Mouse (Mus musculus) heart, embryonic 10.5 days (tissue): Measurements from ENCODE around the gene Isca2. TPM values are rescaled to one million over a fixed set of nuclear protein-coding genes. Genes with fewer than 3 reads are reported as not detected.
A peak's percentile ranks its signal among the peaks of the same experiment; 100 is the strongest.

Experiments
- DNase-seq: peaks from one replicate; pipeline ENCODE4 v3.0.0-alpha.2; 2017; ENCODE audit warnings: low spot score
- H3K27ac ChIP-seq: fragments of 300-500 bp; sonication (generic); 2 replicates; pipeline ENCODE4 v1.5.1; 2016; ENCODE audit warnings: mild to moderate bottlenecking
- H3K27me3 ChIP-seq: fragments of 300-500 bp; sonication (generic); 2 replicates; pipeline ENCODE4 v1.6.1; 2016; ENCODE audit warnings: mild to moderate bottlenecking; ENCODE audit not compliant: poor library complexity, insufficient read depth, severe bottlenecking
- H3K36me3 ChIP-seq: fragments of 300-500 bp; sonication (generic); 2 replicates; pipeline ENCODE4 v1.6.1; 2016; ENCODE audit warnings: mild to moderate bottlenecking, moderate library complexity
- H3K4me1 ChIP-seq: fragments of 300-500 bp; sonication (generic); 2 replicates; pipeline ENCODE4 v1.6.1; 2016; ENCODE audit warnings: mild to moderate bottlenecking
- H3K4me3 ChIP-seq: fragments of 300-500 bp; sonication (generic); 2 replicates; pipeline ENCODE4 v1.5.1; 2016; ENCODE audit warnings: mild to moderate bottlenecking, moderate library complexity
- H3K9me3 ChIP-seq: fragments of 300-500 bp; sonication (generic); 2 replicates; pipeline ENCODE4 v1.6.1; 2016; ENCODE audit warnings: mild to moderate bottlenecking, moderate library complexity
- WGBS: fragments of 180-500 bp; shearing (Covaris S2); methylation state at CpG from one replicate; pipeline ENCODE4 v1.1.7; 2016; 5-methylcytosine and 5-hydroxymethylcytosine counted together
- polyA plus RNA-seq: library from polyadenylated mRNA; unstranded; fragments of >200 nt; fragmentation: Nextera tagmentation; extraction: Ambion mirVana; gene quantifications from 2 replicates; pipeline ENCODE4 v1.2.1, GENCODE M21; 2016

Isca2 gene
- polyA plus RNA-seq, 1 experiment from 2014 or later: 142 TPM

- no peaks in the 10 kb centered on the region for H3K9me3 ChIP-seq
- peaks cover 12% of the 10 kb centered on the region for H3K4me1 ChIP-seq
- peak; percentile 95 for DNase-seq
- peak overlapping the region; percentile 5; the same call in 1 of the 2 replicates for H3K4me3 ChIP-seq
- no peaks in the 10 kb centered on the region for H3K36me3 ChIP-seq
- H3K27me3 ChIP-seq: peaks cover 45% of the 10 kb centered on the region
- peak overlapping the region; percentile 42 for H3K27ac ChIP-seq
- WGBS: 27% methylated on average over 25 of the region's 25 CpGs
These were observed 11.7 kb downstream of the Isca2 start for GRCm38 (mm10) chr12:84784604-84785381.

- no peak overlapping the region for H3K4me3 ChIP-seq
- H3K9me3 ChIP-seq: no peaks in the 10 kb centered on the region
- peaks cover 17% of the 10 kb centered on the region for H3K4me1 ChIP-seq
- no peak overlapping the region for H3K27ac ChIP-seq
- H3K36me3 ChIP-seq: no peaks in the 10 kb centered on the region
- WGBS: 72% methylated on average over 5 of the region's 5 CpGs
- peaks cover 58% of the 10 kb centered on the region for H3K27me3 ChIP-seq
- DNase-seq: no peak
These were observed 13.0 kb downstream of the Isca2 start for GRCm38 (mm10) chr12:84786091-84786490.

- Histone ChIP-seq H3K4me1 (peaks cover 7% of the 10 kb centered on the region), H3K27me3 (peaks cover 92% of the 10 kb centered on the region), H3K27ac (no peak overlapping the region), H3K9me3 (no peaks in the 10 kb centered on the region), H3K4me3 (no peak overlapping the region), H3K36me3 (no peaks in the 10 kb centered on the region)
- WGBS: 55% methylated on average over 10 of the region's 10 CpGs
- no peak for DNase-seq
These were observed 17.8 kb downstream of the Isca2 start for GRCm38 (mm10) chr12:84790853-84791252.

GRCm38 (mm10) chr12:84792629-84793028 lies 19.6 kb downstream of the Isca2 start:
- Histone ChIP-seq H3K4me3 (no peak overlapping the region), H3K9me3 (no peaks in the 10 kb centered on the region), H3K4me1 (peaks cover 7% of the 10 kb centered on the region), H3K27ac (no peak overlapping the region), H3K27me3 (peaks cover 94% of the 10 kb centered on the region), H3K36me3 (no peaks in the 10 kb centered on the region)
- DNase-seq: no peak
- WGBS: 79% methylated on average over 4 of the region's 4 CpGs

DNA sequence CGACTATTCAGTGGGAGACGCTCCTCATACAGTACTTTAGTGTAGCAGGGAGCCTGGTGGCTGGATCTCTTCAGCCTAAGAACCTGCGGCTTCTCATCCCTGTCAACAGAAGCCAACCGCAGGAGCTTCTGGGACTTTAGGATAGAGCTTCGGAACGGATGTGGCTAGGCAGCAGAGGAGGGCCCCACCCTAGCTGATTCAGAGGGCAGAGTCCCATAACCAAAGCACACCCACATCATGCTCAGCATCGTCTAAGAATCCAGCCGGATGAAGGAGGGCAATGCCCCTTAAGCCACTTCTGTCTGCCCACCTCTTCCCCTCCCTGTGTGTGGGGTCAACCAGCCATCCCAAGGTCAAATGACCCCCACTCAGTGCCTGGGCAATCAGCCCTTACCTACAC lies 21.6 kb downstream of the Isca2 start:
- peaks cover 100% of the 10 kb centered on the region for H3K27me3 ChIP-seq
- no peaks in the 10 kb centered on the region for H3K9me3 ChIP-seq
- no peaks in the 10 kb centered on the region for H3K36me3 ChIP-seq
- no peak for DNase-seq
- no peak overlapping the region for H3K27ac ChIP-seq
- H3K4me1 ChIP-seq: peaks cover 7% of the 10 kb centered on the region
- WGBS: 76% methylated on average over 8 of the region's 8 CpGs
- H3K4me3 ChIP-seq: no peak overlapping the region

DNA sequence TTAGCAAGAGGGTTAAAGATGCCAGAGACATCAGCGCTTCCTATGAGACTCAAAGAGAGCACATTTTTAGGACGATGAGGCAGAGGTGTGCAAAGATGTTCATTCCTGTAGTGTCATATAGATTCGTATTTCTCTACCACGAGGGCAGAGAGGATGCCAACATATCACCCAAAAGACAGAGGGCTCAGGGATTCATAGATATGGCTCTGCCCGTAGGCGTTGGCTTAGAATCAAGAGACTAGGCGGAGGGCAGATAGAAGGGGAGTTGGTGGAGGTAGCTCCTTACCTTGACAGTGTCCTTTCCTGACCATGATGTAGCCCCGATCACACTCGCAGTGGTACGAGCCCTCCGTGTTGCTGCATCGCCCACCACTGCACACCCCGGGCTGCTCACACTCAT lies 26.0 kb downstream of the Isca2 start:
- 88% methylated on average over 13 of the region's 13 CpGs for WGBS
- no peak overlapping the region for H3K4me3 ChIP-seq
- DNase-seq: no peak
- peaks cover 4% of the 10 kb centered on the region; the same call in 1 of the 2 replicates for H3K4me1 ChIP-seq
- H3K36me3 ChIP-seq: no peaks in the 10 kb centered on the region
- peaks cover 93% of the 10 kb centered on the region for H3K27me3 ChIP-seq
- H3K9me3 ChIP-seq: no peaks in the 10 kb centered on the region
- H3K27ac ChIP-seq: no peak overlapping the region

DNA sequence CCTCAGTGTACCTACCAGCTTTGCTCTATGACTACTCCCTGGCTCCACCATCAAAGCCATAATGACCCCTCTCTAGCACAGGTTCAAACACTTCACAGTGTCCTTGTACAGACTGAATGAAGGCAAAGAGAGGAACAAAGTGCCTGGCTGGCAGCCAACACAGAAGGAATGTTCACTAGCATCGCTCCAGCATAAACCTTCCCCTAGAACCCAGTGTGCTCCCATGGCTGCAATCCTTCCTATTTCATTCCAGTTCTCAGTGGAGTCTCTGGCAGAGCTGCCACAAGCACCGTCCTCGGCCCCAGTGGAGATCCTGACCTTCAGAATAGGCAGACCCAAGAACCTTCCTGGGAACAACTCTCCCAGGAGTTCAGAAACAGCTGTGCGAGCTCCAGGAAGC lies 27.4 kb downstream of the Isca2 start:
- Histone ChIP-seq H3K27me3 (peaks cover 90% of the 10 kb centered on the region), H3K36me3 (no peaks in the 10 kb centered on the region), H3K9me3 (no peaks in the 10 kb centered on the region), H3K27ac (no peak overlapping the region), H3K4me1 (peaks cover 9% of the 10 kb centered on the region), H3K4me3 (no peak overlapping the region)
- WGBS: 61% methylated on average over 4 of the region's 4 CpGs
- DNase-seq: no peak

DNA sequence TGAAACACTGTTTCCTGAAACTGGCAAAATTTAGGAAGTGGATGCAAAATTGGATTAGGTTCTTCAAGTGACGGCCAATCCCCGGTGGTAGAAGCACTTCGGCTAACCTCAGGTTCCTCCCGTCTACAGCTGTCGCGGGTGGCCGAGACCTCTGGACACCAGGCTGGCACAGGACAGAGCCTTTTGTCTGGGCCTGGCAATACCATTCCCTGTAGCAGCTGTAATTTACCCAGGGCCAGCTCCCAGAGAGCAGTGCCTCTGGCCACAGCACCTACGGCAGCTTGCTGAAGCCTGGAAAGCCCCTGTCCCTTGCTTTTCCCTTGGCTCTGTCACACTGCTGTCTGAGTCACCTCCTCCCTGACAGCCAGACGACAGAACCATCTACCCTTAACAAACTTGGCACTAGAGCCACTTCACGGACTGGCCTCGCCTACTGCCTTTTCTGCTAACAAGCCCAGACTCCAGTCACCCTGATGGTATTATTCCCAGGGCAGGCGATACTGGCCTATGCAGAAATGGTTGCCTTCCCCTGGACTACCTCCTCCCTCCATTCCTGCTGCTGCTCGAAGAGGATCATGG lies 28.6 kb downstream of the Isca2 start:
- no peaks in the 10 kb centered on the region for H3K36me3 ChIP-seq
- peaks cover 89% of the 10 kb centered on the region for H3K27me3 ChIP-seq
- no peak for DNase-seq
- H3K4me1 ChIP-seq: peaks cover 21% of the 10 kb centered on the region
- H3K4me3 ChIP-seq: no peak overlapping the region
- no peaks in the 10 kb centered on the region for H3K9me3 ChIP-seq
- WGBS: 71% methylated on average over 13 of the region's 13 CpGs
- H3K27ac ChIP-seq: no peak overlapping the region

GRCm38 (mm10) chr12:84802625-84803024 lies 29.6 kb downstream of the Isca2 start:
- H3K36me3 ChIP-seq: no peaks in the 10 kb centered on the region
- no peaks in the 10 kb centered on the region for H3K9me3 ChIP-seq
- H3K4me1 ChIP-seq: peaks cover 29% of the 10 kb centered on the region
- WGBS: 88% methylated on average over 3 of the region's 3 CpGs
- no peak for DNase-seq
- H3K27me3 ChIP-seq: peaks cover 89% of the 10 kb centered on the region
- H3K4me3 ChIP-seq: no peak overlapping the region
- H3K27ac ChIP-seq: no peak overlapping the region

DNA sequence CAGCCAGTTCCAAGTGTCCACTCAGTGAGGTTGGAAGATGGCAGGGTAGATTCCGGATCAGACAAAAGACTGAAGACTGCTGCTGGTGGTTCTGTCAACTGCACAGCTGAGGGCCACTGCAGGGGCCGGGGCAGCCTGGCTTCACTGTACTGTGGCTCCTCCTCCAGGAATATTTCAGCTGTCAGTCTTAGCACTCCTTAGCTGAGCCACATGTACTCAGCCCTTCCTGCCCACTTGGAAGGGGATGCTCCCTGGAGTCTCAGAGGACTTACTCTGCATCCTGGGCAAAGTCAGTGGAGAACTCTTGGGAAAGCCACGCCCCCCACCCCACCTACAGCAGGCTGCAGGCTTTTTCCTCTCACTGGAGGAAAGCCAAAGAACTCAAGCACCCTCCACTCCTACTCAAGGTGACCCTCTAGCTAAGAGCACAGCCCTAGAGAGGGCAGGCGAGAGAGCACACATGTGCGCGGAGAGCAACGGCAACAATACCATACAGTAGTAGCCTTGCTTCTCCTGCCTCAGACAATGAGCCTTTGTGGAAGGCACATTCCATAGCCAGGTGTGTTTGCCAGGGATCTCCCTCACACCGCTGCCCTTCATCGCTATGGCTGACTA lies 32.3 kb downstream of the Isca2 start:
- Histone ChIP-seq H3K27ac (0 out of 2 replicates have a peak overlapping the region, but pooled peaks have one; percentile 19), H3K9me3 (no peaks in the 10 kb centered on the region), H3K27me3 (peaks cover 86% of the 10 kb centered on the region), H3K4me3 (no peak overlapping the region), H3K36me3 (no peaks in the 10 kb centered on the region), H3K4me1 (peaks cover 28% of the 10 kb centered on the region)
- 68% methylated on average over 9 of the region's 9 CpGs for WGBS
- no peak for DNase-seq

- DNase-seq: no peak
- 86% methylated on average over 1 of the region's 1 CpGs for WGBS
- H3K27me3 ChIP-seq: peaks cover 87% of the 10 kb centered on the region
- peaks cover 28% of the 10 kb centered on the region for H3K4me1 ChIP-seq
- H3K27ac ChIP-seq: no peak overlapping the region
- no peak overlapping the region for H3K4me3 ChIP-seq
- no peaks in the 10 kb centered on the region for H3K9me3 ChIP-seq
- H3K36me3 ChIP-seq: no peaks in the 10 kb centered on the region
These were observed 33.0 kb downstream of the Isca2 start for GRCm38 (mm10) chr12:84806010-84806409.

- DNase-seq: no peak
- Histone ChIP-seq H3K9me3 (no peaks in the 10 kb centered on the region), H3K4me3 (no peak overlapping the region), H3K27ac (no peak overlapping the region), H3K4me1 (peaks cover 31% of the 10 kb centered on the region), H3K27me3 (peaks cover 91% of the 10 kb centered on the region), H3K36me3 (no peaks in the 10 kb centered on the region)
- 56% methylated on average over 5 of the region's 5 CpGs for WGBS
These were observed 33.7 kb downstream of the Isca2 start for GRCm38 (mm10) chr12:84806726-84807125.

DNA sequence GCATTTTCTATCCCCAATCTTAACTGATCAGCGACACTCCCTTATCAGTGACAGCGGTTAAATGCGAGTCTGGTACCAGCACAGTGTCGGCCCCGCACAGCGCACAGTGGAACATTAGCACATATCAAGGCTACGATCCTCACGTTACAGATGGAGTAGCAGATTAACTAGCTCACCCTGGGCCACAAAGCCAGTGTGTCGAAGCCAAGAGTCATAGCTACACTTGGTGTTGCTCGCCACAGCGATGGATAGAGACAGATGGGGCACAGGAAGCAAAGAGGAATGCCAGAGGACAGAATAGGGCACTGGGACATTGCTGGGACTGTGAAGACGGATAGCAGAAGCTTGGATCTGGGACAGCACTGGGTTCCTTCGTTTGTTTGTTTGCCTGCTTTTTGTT lies 34.3 kb downstream of the Isca2 start:
- Histone ChIP-seq H3K27me3 (peaks cover 89% of the 10 kb centered on the region), H3K27ac (no peak overlapping the region), H3K4me1 (peaks cover 31% of the 10 kb centered on the region), H3K9me3 (no peaks in the 10 kb centered on the region), H3K36me3 (no peaks in the 10 kb centered on the region), H3K4me3 (no peak overlapping the region)
- WGBS: 72% methylated on average over 13 of the region's 13 CpGs
- no peak for DNase-seq
